In genomic region chr11:73201597-73201996, GRCm38 (mm10) we compare ENCODE assay signal across 14 mouse cellular contexts. TPM values are rescaled to one million over a fixed set of nuclear protein-coding genes. Genes with fewer than 3 reads are reported as not detected.
A peak's percentile ranks its signal among the peaks of the same experiment; 100 is the strongest.
DNase-seq lines count a peak whose midpoint lies in the region; ATAC-seq and TF ChIP-seq lines count a peak whose summit lies in the region.
"Had no signal": no experiment of that assay in that cellular context is flagged by ENCODE, and none has a peak within 500 bp of the region (broad histone marks: within the 10 kb centered on the region; RNA-seq: fewer than 3 reads in every experiment).

No protein-coding gene starts in this region.

- peak; percentile 40 for TF ChIP-seq CTCF in gastrocnemius, adult 2 months (IDR thresholded peaks at IDR 0.05)
- peak; percentile 37; the same call in 1 of the 2 replicates for TF ChIP-seq CTCF in liver, postnatal 0 days (IDR thresholded peaks at IDR 0.05; ENCODE audit: low read depth)

- DNase-seq in gastrocnemius, adult 2 months = peak; percentile 29
- no peak for DNase-seq in gastrocnemius, postnatal 36 days
- DNase-seq in liver, postnatal 0 days = no peak
- peak; percentile 55 for DNase-seq in NIH3T3 (ENCODE audit: low read depth)
- DNase-seq in heart, postnatal 4 days = peak; percentile 35
- DNase-seq in neural tube, embryonic 10.5 days (ENCODE audit: extremely low spot score, low spot score) = no peak
- DNase-seq in embryonic facial prominence, embryonic 10.5 days (ENCODE audit: low spot score) = no peak
- DNase-seq: cerebellum, adult 11 months; thymus, postnatal 25 days had no signal

- H3K9ac ChIP-seq in liver, postnatal 0 days (replicated peaks) = no peak overlapping the region
- H3K9ac ChIP-seq in liver, embryonic 12.5 days = no peak overlapping the region
- H3K9ac ChIP-seq: liver, embryonic 15.5 days had no signal

- H3K36me3 ChIP-seq in liver, postnatal 0 days (replicated peaks; ENCODE audit: insufficient read depth, low read length) = peaks cover 3% of the 10 kb centered on the region; the same call in 1 of the 2 replicates
- H3K36me3 ChIP-seq in liver, embryonic 12.5 days = no peaks in the 10 kb centered on the region
- no peaks in the 10 kb centered on the region for H3K36me3 ChIP-seq in embryonic facial prominence, embryonic 10.5 days (replicated peaks)
- H3K36me3 ChIP-seq: liver, embryonic 15.5 days had no signal

- no peak for ATAC-seq in liver, postnatal 0 days
- no peak for ATAC-seq in liver, embryonic 12.5 days
- ATAC-seq: forebrain, embryonic 16.5 days had no signal

- 42% methylated on average over 4 of the region's 4 CpGs for WGBS in liver, postnatal 0 days (ENCODE audit: insufficient replicate concordance)
- 38% methylated on average over 4 of the region's 4 CpGs for WGBS in liver, embryonic 12.5 days (ENCODE audit: insufficient replicate concordance)
- 31% methylated on average over 4 of the region's 4 CpGs for WGBS in embryonic facial prominence, embryonic 10.5 days

- intact Hi-C loops in gastrocnemius, adult 2 months (cut with DNase I) = no loop called here
- intact Hi-C loops in gastrocnemius, postnatal 36 days (cut with DNase I) = no loop called here

- no peaks in the 10 kb centered on the region for H3K9me3 ChIP-seq in liver, postnatal 0 days (ENCODE audit: low read length)
- H3K9me3 ChIP-seq in liver, embryonic 12.5 days (replicated peaks) = no peaks in the 10 kb centered on the region
- no peaks in the 10 kb centered on the region for H3K9me3 ChIP-seq in embryonic facial prominence, embryonic 10.5 days
- H3K9me3 ChIP-seq: liver, embryonic 15.5 days had no signal

- H3K4me2 ChIP-seq in liver, postnatal 0 days (ENCODE audit: low read depth, low read length) = no peak overlapping the region
- no peak overlapping the region for H3K4me2 ChIP-seq in liver, embryonic 12.5 days
- H3K4me2 ChIP-seq: liver, embryonic 15.5 days had no signal

- H3K4me1 ChIP-seq in liver, postnatal 0 days (ENCODE audit: insufficient read depth) = peaks cover 18% of the 10 kb centered on the region
- peaks cover 23% of the 10 kb centered on the region for H3K4me1 ChIP-seq in liver, embryonic 12.5 days
- peaks cover 20% of the 10 kb centered on the region for H3K4me1 ChIP-seq in embryonic facial prominence, embryonic 10.5 days

- peak overlapping the region; percentile 65 for H3K27ac ChIP-seq in gastrocnemius, adult 2 months
- H3K27ac ChIP-seq in liver, postnatal 0 days (ENCODE audit: low read depth) = no peak overlapping the region
- no peak overlapping the region for H3K27ac ChIP-seq in liver, embryonic 12.5 days
- H3K27ac ChIP-seq in embryonic facial prominence, embryonic 10.5 days (replicated peaks) = no peak overlapping the region
- H3K27ac ChIP-seq: left cerebral cortex, adult 2 months; liver, embryonic 15.5 days had no signal

- no peak overlapping the region for H3K4me3 ChIP-seq in gastrocnemius, adult 2 months
- no peak overlapping the region for H3K4me3 ChIP-seq in liver, postnatal 0 days (ENCODE audit: low read depth, low read length)
- H3K4me3 ChIP-seq in liver, embryonic 12.5 days = no peak overlapping the region
- no peak overlapping the region for H3K4me3 ChIP-seq in embryonic facial prominence, embryonic 10.5 days
- H3K4me3 ChIP-seq: left cerebral cortex, adult 2 months; liver, embryonic 15.5 days had no signal

- H3K27me3 ChIP-seq in liver, postnatal 0 days (ENCODE audit: insufficient read depth, low read length) = no peaks in the 10 kb centered on the region
- H3K27me3 ChIP-seq in liver, embryonic 12.5 days (replicated peaks) = no peaks in the 10 kb centered on the region
- no peaks in the 10 kb centered on the region; the same call in 1 of the 2 replicates for H3K27me3 ChIP-seq in embryonic facial prominence, embryonic 10.5 days (replicated peaks; ENCODE audit: low read depth, poor library complexity, severe bottlenecking)
- H3K27me3 ChIP-seq: liver, embryonic 15.5 days had no signal

- no peak for TF ChIP-seq EP300 in liver, postnatal 0 days (IDR thresholded peaks at IDR 0.05; ENCODE audit: low read depth)

RNA-seq across cellular contexts. Expression of gene Shpk, which starts 2.3 kb away (rescaled TPM):
- under 1 TPM; 0.50 to 0.66 TPM for total RNA-seq in gastrocnemius, adult 2 months (2021)
- under 1 TPM; 0.47 to 0.69 TPM for total RNA-seq in gastrocnemius, postnatal 36 days (2021)
- polyA plus RNA-seq in liver, postnatal 0 days (2015; fragmentation: Nextera tagmentation; extraction: Ambion mirVana) = 8.1 and 8.2 TPM in 2 replicates
- 2.1 and 2.3 TPM in 2 replicates for polyA plus RNA-seq in liver, embryonic 12.5 days (2016; fragmentation: Nextera tagmentation; extraction: Ambion mirVana)
- total RNA-seq in heart, postnatal 4 days (2021) = 1 to 10 TPM in 1 of 2 experiments, under 1 TPM in 1; 0.95 to 1.1 TPM
- polyA plus RNA-seq in embryonic facial prominence, embryonic 10.5 days (2016; fragmentation: Nextera tagmentation; extraction: Ambion mirVana) = 0.49 and 0.86 TPM in 2 replicates

RNA-seq across cellular contexts. Expression of gene Ctns, which starts 2.8 kb away (rescaled TPM):
- 1 to 10 TPM; 5.7 to 7.8 TPM for total RNA-seq in gastrocnemius, adult 2 months (2021)
- 1 to 10 TPM; 5.3 to 5.5 TPM for total RNA-seq in gastrocnemius, postnatal 36 days (2021)
- 7.3 and 8.4 TPM in 2 replicates for polyA plus RNA-seq in liver, postnatal 0 days (2015; fragmentation: Nextera tagmentation; extraction: Ambion mirVana)
- 7.5 and 8.2 TPM in 2 replicates for polyA plus RNA-seq in liver, embryonic 12.5 days (2016; fragmentation: Nextera tagmentation; extraction: Ambion mirVana)
- 1 to 10 TPM; 8.4 to 8.7 TPM for total RNA-seq in heart, postnatal 4 days (2021)
- 17.4 and 18.4 TPM in 2 replicates for polyA plus RNA-seq in embryonic facial prominence, embryonic 10.5 days (2016; fragmentation: Nextera tagmentation; extraction: Ambion mirVana)

RNA-seq across cellular contexts. Expression of gene Tax1bp3, which starts 24.7 kb away (rescaled TPM):
- 10 to 100 TPM in 1 of 2 experiments, 1 to 10 TPM in 1; 6.5 to 13.9 TPM for total RNA-seq in gastrocnemius, adult 2 months (2021)
- total RNA-seq in gastrocnemius, postnatal 36 days (2021) = 10 to 100 TPM in 1 of 2 experiments, 1 to 10 TPM in 1; 9.3 to 10.5 TPM
- 32.7 and 35.6 TPM in 2 replicates for polyA plus RNA-seq in liver, postnatal 0 days (2015; fragmentation: Nextera tagmentation; extraction: Ambion mirVana)
- polyA plus RNA-seq in liver, embryonic 12.5 days (2016; fragmentation: Nextera tagmentation; extraction: Ambion mirVana) = 44.2 and 44.5 TPM in 2 replicates
- 100 to 1,000 TPM; 109 to 112 TPM for total RNA-seq in heart, postnatal 4 days (2021)
- 189 and 206 TPM in 2 replicates for polyA plus RNA-seq in embryonic facial prominence, embryonic 10.5 days (2016; fragmentation: Nextera tagmentation; extraction: Ambion mirVana)

RNA-seq across cellular contexts. Expression of gene Emc6, which starts 24.8 kb away (rescaled TPM):
- 10 to 100 TPM; 82.6 to 93.4 TPM for total RNA-seq in gastrocnemius, adult 2 months (2021)
- total RNA-seq in gastrocnemius, postnatal 36 days (2021) = 10 to 100 TPM; 74.4 to 90.9 TPM
- 169 and 174 TPM in 2 replicates for polyA plus RNA-seq in liver, postnatal 0 days (2015; fragmentation: Nextera tagmentation; extraction: Ambion mirVana)
- 108 and 110 TPM in 2 replicates for polyA plus RNA-seq in liver, embryonic 12.5 days (2016; fragmentation: Nextera tagmentation; extraction: Ambion mirVana)
- 10 to 100 TPM; 66.3 to 67.9 TPM for total RNA-seq in heart, postnatal 4 days (2021)
- 122 and 123 TPM in 2 replicates for polyA plus RNA-seq in embryonic facial prominence, embryonic 10.5 days (2016; fragmentation: Nextera tagmentation; extraction: Ambion mirVana)

RNA-seq across cellular contexts. Expression of gene Trpv1, which starts 32.5 kb away (rescaled TPM):
- total RNA-seq in gastrocnemius, adult 2 months (2021) = under 1 TPM; 0.06 to 0.20 TPM
- under 1 TPM; 0.15 TPM for total RNA-seq in gastrocnemius, postnatal 36 days (2021)
- 0.07 TPM in 2 replicates for polyA plus RNA-seq in liver, postnatal 0 days (2015; fragmentation: Nextera tagmentation; extraction: Ambion mirVana)
- polyA plus RNA-seq in liver, embryonic 12.5 days (2016; fragmentation: Nextera tagmentation; extraction: Ambion mirVana) = not detected in 2 replicates
- not detected for total RNA-seq in heart, postnatal 4 days (2021)
- polyA plus RNA-seq in embryonic facial prominence, embryonic 10.5 days (2016; fragmentation: Nextera tagmentation; extraction: Ambion mirVana) = 0.10 TPM in 1 of 2 replicates, not detected in the other
- polyA plus RNA-seq: forebrain, embryonic 16.5 days; kidney, embryonic 14.5 days had no signal

Comparison
In these comparisons a context has a peak if more than half of its experiments do, and no peak if none do; other contexts are left out.
1. DNase-seq: peak in gastrocnemius, adult 2 months (single experiment), NIH3T3 (single experiment) and heart, postnatal 4 days (single experiment); none in gastrocnemius, postnatal 36 days (0 of 2), liver, postnatal 0 days (single experiment), neural tube, embryonic 10.5 days (single experiment) and embryonic facial prominence, embryonic 10.5 days (single experiment).
2. RNA of gene Tax1bp3, which starts 24.7 kb away (total RNA-seq): 109 to 112 TPM in heart, postnatal 4 days; 6.5 to 13.9 TPM in gastrocnemius, adult 2 months and 9.3 to 10.5 TPM in gastrocnemius, postnatal 36 days; every median in the first group is over 4 times any median in the second.